27 mouse cellular contexts compared by ENCODE assay signal in genomic region chr19:36610309-36610708, GRCm38 (mm10). TPM values are rescaled to one million over a fixed set of nuclear protein-coding genes. Genes with fewer than 3 reads are reported as not detected.
A peak's percentile ranks its signal among the peaks of the same experiment; 100 is the strongest.
DNase-seq lines count a peak whose midpoint lies in the region; ATAC-seq and TF ChIP-seq lines count a peak whose summit lies in the region.
"Had no signal": no experiment of that assay in that cellular context is flagged by ENCODE, and none has a peak within 500 bp of the region (broad histone marks: within the 10 kb centered on the region; RNA-seq: fewer than 3 reads in every experiment).

No protein-coding gene starts in this region.

- H3K9ac ChIP-seq in stomach, embryonic 15.5 days, result no peak overlapping the region
- no peak overlapping the region for H3K9ac ChIP-seq in stomach, postnatal 0 days (ENCODE audit: low read length)
- H3K9ac ChIP-seq in liver, embryonic 11.5 days (ENCODE audit: low read depth, low read length), result no peak overlapping the region
- H3K9ac ChIP-seq in liver, embryonic 15.5 days, result no peak overlapping the region
- H3K9ac ChIP-seq: embryonic facial prominence, embryonic 15.5 days; forebrain, embryonic 15.5 days; heart, embryonic 12.5 days; hindbrain, embryonic 14.5 days had no signal

- TF ChIP-seq CTCF in stomach, postnatal 0 days (IDR thresholded peaks at IDR 0.05; ENCODE audit: low read depth), result no peak

- no peak overlapping the region for H3K27ac ChIP-seq in stomach, embryonic 15.5 days
- no peak overlapping the region for H3K27ac ChIP-seq in stomach, postnatal 0 days (replicated peaks)
- peak overlapping the region; percentile 25; the same call in 1 of the 2 replicates for H3K27ac ChIP-seq in liver, embryonic 11.5 days (ENCODE audit: low read depth, low read length)
- H3K27ac ChIP-seq in liver, embryonic 15.5 days (replicated peaks), result no peak overlapping the region; the same call in 1 of the 2 replicates
- H3K27ac ChIP-seq: embryonic facial prominence, embryonic 15.5 days; forebrain, embryonic 10.5 days; forebrain, embryonic 15.5 days; hindbrain, embryonic 10.5 days; hindbrain, embryonic 14.5 days had no signal

- DNase-seq in stomach, postnatal 0 days (ENCODE audit: low spot score), result no peak
- no peak for DNase-seq in liver, embryonic 11.5 days (ENCODE audit: low spot score)
- DNase-seq in kidney, adult 18-20 months, result no peak
- no peak for DNase-seq in right cerebral cortex, postnatal 4 days
- no peak for DNase-seq in right cerebral cortex, adult 18-20 months
- DNase-seq: adrenal gland, adult 2 months; adrenal gland, postnatal 36 days; B cell, adult 2 months; cerebellum, adult 11-12 months; cerebellum, adult 9-10 months; cerebellum, postnatal 25 days; gastrocnemius, postnatal 36 days; heart, adult 18-20 months had no signal

- no peak overlapping the region for H3K4me2 ChIP-seq in stomach, embryonic 15.5 days
- H3K4me2 ChIP-seq in stomach, postnatal 0 days (replicated peaks; ENCODE audit: low read depth), result no peak overlapping the region
- H3K4me2 ChIP-seq in liver, embryonic 11.5 days, result no peak overlapping the region
- peak overlapping the region; percentile 21 for H3K4me2 ChIP-seq in liver, embryonic 15.5 days
- H3K4me2 ChIP-seq: embryonic facial prominence, embryonic 15.5 days; forebrain, embryonic 15.5 days; heart, embryonic 12.5 days; hindbrain, embryonic 14.5 days had no signal

- H3K36me3 ChIP-seq in stomach, embryonic 15.5 days, result no peaks in the 10 kb centered on the region
- no peaks in the 10 kb centered on the region for H3K36me3 ChIP-seq in stomach, postnatal 0 days (ENCODE audit: control insufficient read depth, insufficient read depth, low read length)
- H3K36me3 ChIP-seq in liver, embryonic 11.5 days (ENCODE audit: control insufficient read depth, insufficient read depth, low read length), result no peaks in the 10 kb centered on the region
- H3K36me3 ChIP-seq in liver, embryonic 15.5 days (replicated peaks), result no peaks in the 10 kb centered on the region
- H3K36me3 ChIP-seq: embryonic facial prominence, embryonic 15.5 days; forebrain, embryonic 10.5 days; G1E; hindbrain, embryonic 10.5 days had no signal

- ATAC-seq in stomach, embryonic 15.5 days (ENCODE audit: insufficient read depth, low FRiP score, low read depth), result peak; percentile 58; the same call in 1 of the 2 replicates
- ATAC-seq in stomach, postnatal 0 days (ENCODE audit: low FRiP score, low TSS enrichment), result no peak
- peak; percentile 99 for ATAC-seq in liver, embryonic 11.5 days (replicated peaks; ENCODE audit: low FRiP score)
- peak; percentile 94 for ATAC-seq in liver, embryonic 15.5 days (ENCODE audit: insufficient read depth)
- ATAC-seq in megakaryocyte-erythroid progenitor cell, adult 5-6 weeks (replicated peaks; ENCODE audit: low FRiP score, low TSS enrichment, poor library complexity, severe bottlenecking), result peak; percentile 98
- ATAC-seq: activated CD4-positive, CD25-positive, alpha-beta regulatory T cell, adult 4 months; CD4-positive, CD25-positive, alpha-beta regulatory T cell, adult 4 months; forebrain, embryonic 15.5 days; Patski had no signal

- H3K4me1 ChIP-seq in stomach, embryonic 15.5 days, result no peaks in the 10 kb centered on the region
- no peaks in the 10 kb centered on the region for H3K4me1 ChIP-seq in stomach, postnatal 0 days (replicated peaks; ENCODE audit: control insufficient read depth, insufficient read depth)
- no peaks in the 10 kb centered on the region; the same call in 1 of the 2 replicates for H3K4me1 ChIP-seq in liver, embryonic 11.5 days (replicated peaks; ENCODE audit: control insufficient read depth, insufficient read depth, low read length)
- H3K4me1 ChIP-seq in liver, embryonic 15.5 days (replicated peaks), result peaks cover 13% of the 10 kb centered on the region
- H3K4me1 ChIP-seq: embryonic facial prominence, embryonic 15.5 days; forebrain, embryonic 10.5 days; forebrain, embryonic 15.5 days; heart, embryonic 12.5 days; hindbrain, embryonic 10.5 days had no signal

- no peaks in the 10 kb centered on the region for H3K9me3 ChIP-seq in stomach, embryonic 15.5 days
- no peaks in the 10 kb centered on the region for H3K9me3 ChIP-seq in stomach, postnatal 0 days (ENCODE audit: control insufficient read depth, low read length)
- no peaks in the 10 kb centered on the region for H3K9me3 ChIP-seq in liver, embryonic 11.5 days (ENCODE audit: control insufficient read depth, low read length)
- no peaks in the 10 kb centered on the region for H3K9me3 ChIP-seq in liver, embryonic 15.5 days (replicated peaks)
- H3K9me3 ChIP-seq: embryonic facial prominence, embryonic 15.5 days; forebrain, embryonic 10.5 days; forebrain, embryonic 15.5 days; G1E; heart, embryonic 12.5 days; hindbrain, embryonic 10.5 days had no signal

- TF ChIP-seq EP300 in stomach, postnatal 0 days (optimal IDR thresholded peaks at IDR 0.05), result no peak

- WGBS in stomach, embryonic 15.5 days, result 57% methylated on average over 2 of the region's 2 CpGs
- WGBS in stomach, postnatal 0 days, result 48% methylated on average over 2 of the region's 2 CpGs
- WGBS in liver, embryonic 11.5 days, result 44% methylated on average over 2 of the region's 2 CpGs
- WGBS in liver, embryonic 15.5 days (ENCODE audit: insufficient replicate concordance), result 28% methylated on average over 2 of the region's 2 CpGs

- no peak overlapping the region for H3K4me3 ChIP-seq in stomach, embryonic 15.5 days (replicated peaks)
- H3K4me3 ChIP-seq in stomach, postnatal 0 days (ENCODE audit: low read depth, low read length), result no peak overlapping the region
- no peak overlapping the region for H3K4me3 ChIP-seq in liver, embryonic 11.5 days (ENCODE audit: low read depth, low read length)
- no peak overlapping the region for H3K4me3 ChIP-seq in liver, embryonic 15.5 days (replicated peaks)
- H3K4me3 ChIP-seq: embryonic facial prominence, embryonic 15.5 days; erythroblast, embryonic 14.5 days; forebrain, embryonic 10.5 days; forebrain, embryonic 15.5 days; heart, embryonic 12.5 days; hindbrain, embryonic 10.5 days had no signal

- no peaks in the 10 kb centered on the region for H3K27me3 ChIP-seq in stomach, embryonic 15.5 days (replicated peaks)
- no peaks in the 10 kb centered on the region for H3K27me3 ChIP-seq in stomach, postnatal 0 days (ENCODE audit: control insufficient read depth, insufficient read depth, low read length)
- no peaks in the 10 kb centered on the region for H3K27me3 ChIP-seq in liver, embryonic 11.5 days (replicated peaks; ENCODE audit: control insufficient read depth, insufficient read depth, low read length)
- no peaks in the 10 kb centered on the region for H3K27me3 ChIP-seq in liver, embryonic 15.5 days
- H3K27me3 ChIP-seq: embryonic facial prominence, embryonic 15.5 days; forebrain, embryonic 15.5 days; heart, embryonic 12.5 days had no signal

RNA-seq across cellular contexts. Expression of gene Hectd2, which starts 55.9 kb away (rescaled TPM):
- 4.5 and 5.3 TPM in 2 replicates for polyA plus RNA-seq in stomach, embryonic 15.5 days (2015; fragmentation: Nextera tagmentation; extraction: Ambion mirVana)
- 1.4 TPM in 2 replicates for polyA plus RNA-seq in stomach, postnatal 0 days (2015; fragmentation: Nextera tagmentation; extraction: Ambion mirVana)
- polyA plus RNA-seq in liver, embryonic 11.5 days (2014; fragmentation: Nextera tagmentation; extraction: Ambion mirVana), result 1.3 TPM in 2 replicates
- 0.55 and 0.56 TPM in 2 replicates for polyA plus RNA-seq in liver, embryonic 15.5 days (2015; fragmentation: Nextera tagmentation; extraction: Ambion mirVana)
- total RNA-seq in megakaryocyte-erythroid progenitor cell, adult 5-6 weeks (2014; fragmentation: Nextera tagmentation), result 1.8 and 7.6 TPM in 2 replicates
- 1.6 and 1.8 TPM in 2 replicates for total RNA-seq in megakaryocyte-erythroid progenitor cell, adult 5-6 weeks (2017)
- polyA plus RNA-seq: erythroblast, embryonic 14.5 days had no signal
